Comparison of ENCODE assay signal across 32 mouse cellular contexts in genomic region chr14:106105980-106106379, GRCm38 (mm10). TPM values are rescaled to one million over a fixed set of nuclear protein-coding genes. Genes with fewer than 3 reads are reported as not detected.
DNase-seq lines count a peak whose midpoint lies in the region; ATAC-seq and TF ChIP-seq lines count a peak whose summit lies in the region.
"Had no signal": no experiment of that assay in that cellular context is flagged by ENCODE, and none has a peak within 500 bp of the region (broad histone marks: within the 10 kb centered on the region; RNA-seq: fewer than 3 reads in every experiment).

Gene Trim52, plus strand, starts transcription at chr14:106106198.

- no peak within 1 kb of the TSS for H3K9ac ChIP-seq in lung, embryonic 15.5 days
- H3K9ac ChIP-seq in ES-E14 (ENCODE audit: insufficient read depth, low read depth, low read length, poor library complexity, severe bottlenecking), result peak within 1 kb of the TSS; percentile 65
- H3K9ac ChIP-seq: forebrain, postnatal 0 days; midbrain, embryonic 13.5 days; neural tube, embryonic 12.5 days had no signal

- no peaks in the 10 kb centered on the region for H3K4me1 ChIP-seq in lung, embryonic 15.5 days
- no peaks in the 10 kb centered on the region for H3K4me1 ChIP-seq in ES-E14 (ENCODE audit: control insufficient read depth in 2 of 2, insufficient read depth in 2 of 2, low read length in 2 of 2, poor library complexity in 1 of 2)
- H3K4me1 ChIP-seq: limb, embryonic 10.5 days; midbrain, embryonic 13.5 days; neural tube, embryonic 12.5 days had no signal

- WGBS in lung, embryonic 15.5 days, result 93% methylated on average over 21 of the region's 21 CpGs

- no peak within 1 kb of the TSS for H3K4me3 ChIP-seq in gastrocnemius, adult 2 months
- H3K4me3 ChIP-seq in lung, embryonic 15.5 days, result no peak within 1 kb of the TSS
- peak within 1 kb of the TSS; percentile 65 to 75 for H3K4me3 ChIP-seq in ES-E14 (ENCODE audit: insufficient read depth in 1 of 2, low read depth in 1 of 2, low read length in 2 of 2, poor library complexity in 1 of 2, severe bottlenecking in 1 of 2)
- H3K4me3 ChIP-seq: limb, embryonic 10.5 days; midbrain, embryonic 13.5 days; neural tube, embryonic 12.5 days had no signal

- TF ChIP-seq CTCF in gastrocnemius, adult 2 months (IDR thresholded peaks at IDR 0.05), result no peak

- peak within 1 kb of the TSS; percentile 46; the same call in 1 of the 2 replicates for H3K27ac ChIP-seq in gastrocnemius, adult 2 months
- H3K27ac ChIP-seq in lung, embryonic 15.5 days, result no peak within 1 kb of the TSS
- H3K27ac ChIP-seq in ES-E14 (ENCODE audit: insufficient read depth, low read depth, low read length, poor library complexity, severe bottlenecking), result no peak within 1 kb of the TSS
- H3K27ac ChIP-seq: limb, embryonic 10.5 days; midbrain, embryonic 13.5 days; neural tube, embryonic 12.5 days had no signal

- intact Hi-C loops in gastrocnemius, adult 2 months (cut with DNase I), result no loop called here
- intact Hi-C loops in gastrocnemius, postnatal 36 days (cut with DNase I), result no loop called here
- intact Hi-C loops in left cerebral cortex, postnatal 10 days (cut with DNase I), result no loop called here

- no peaks in the 10 kb centered on the region for H3K27me3 ChIP-seq in lung, embryonic 15.5 days
- H3K27me3 ChIP-seq: CH12.LX; midbrain, embryonic 13.5 days; neural tube, embryonic 12.5 days had no signal

- 0 out of 2 replicates have a peak, but pooled peaks have one; percentile 23 for ATAC-seq in lung, embryonic 15.5 days (ENCODE audit: borderline replicate concordance, extremely low read depth, low FRiP score, low TSS enrichment)
- ATAC-seq: forebrain, postnatal 0 days; inflammation-experienced regulatory T-cells, adult 6 months; lung, postnatal 0 days had no signal

- H3K4me2 ChIP-seq in lung, embryonic 15.5 days, result no peak within 1 kb of the TSS
- H3K4me2 ChIP-seq: midbrain, embryonic 13.5 days; neural tube, embryonic 12.5 days had no signal

- H3K9me3 ChIP-seq in lung, embryonic 15.5 days, result no peaks in the 10 kb centered on the region
- no peaks in the 10 kb centered on the region for H3K9me3 ChIP-seq in ES-E14 (ENCODE audit: control insufficient read depth, insufficient read depth, low read depth, low read length)
- H3K9me3 ChIP-seq: midbrain, embryonic 13.5 days; neural tube, embryonic 12.5 days had no signal

- in situ Hi-C loops in ES-E14 (cut with MboI; ENCODE audit: low sequenced_read_pairs in 2 of 2, unreplicated experiment in 2 of 2), result no loop called here

- no peak for DNase-seq in gastrocnemius, adult 2 months
- DNase-seq in gastrocnemius, postnatal 36 days, result no peak
- no peak for DNase-seq in lung, postnatal 36 days
- peak; percentile 54 for DNase-seq in ES-E14 (ENCODE audit: low read depth, low spot score)
- DNase-seq in testis, postnatal 10 days (ENCODE audit: low spot score), result peak; percentile 44
- no peak for DNase-seq in left cerebral cortex, postnatal 10 days (ENCODE audit: extremely low spot score in 1 of 2, low spot score in 2 of 2)
- no peak for DNase-seq in thymus, postnatal 25 days
- DNase-seq: adrenal gland, adult 8-10 months; cerebellum, adult 8-10 months; cerebellum, postnatal 36 days; embryo, embryonic 11 days; forebrain, postnatal 0 days; gastrocnemius, postnatal 25 days; heart, postnatal 4 days; kidney, adult 18-20 months; kidney, postnatal 10 days; liver; right cerebral cortex, postnatal 14 days; thymus, postnatal 36 days had no signal

- no peaks in the 10 kb centered on the region for H3K36me3 ChIP-seq in lung, embryonic 15.5 days
- H3K36me3 ChIP-seq in ES-E14 (ENCODE audit: control insufficient read depth, insufficient read depth, low read length, poor library complexity, severe bottlenecking), result no peaks in the 10 kb centered on the region
- H3K36me3 ChIP-seq: midbrain, embryonic 13.5 days; neural tube, embryonic 12.5 days had no signal

TF ChIP-seq in ES-E14, 5 proteins besides CTCF, POLR2A, EP300 and RAD21:
- TF ChIP-seq HCFC1 (IDR thresholded peaks at IDR 0.05; ENCODE audit: borderline replicate concordance, insufficient read depth, low read length) (0 out of 2 replicates have a peak, but pooled peaks have one; percentile 67), ZNF384 (IDR thresholded peaks at IDR 0.05; ENCODE audit: low read depth, low read length) (no peak), CHD2 (IDR thresholded peaks at IDR 0.05; ENCODE audit: low read depth, low read length) (no peak), ZC3H11A (IDR thresholded peaks at IDR 0.05; ENCODE audit: borderline replicate concordance, low read depth, low read length) (no peak)

RNA-seq across cellular contexts. Expression of gene Trim52, which starts in this region (rescaled TPM):
- not detected for total RNA-seq in gastrocnemius, adult 2 months (2021)
- not detected for total RNA-seq in gastrocnemius, postnatal 36 days (2021)
- not detected in 2 replicates for polyA plus RNA-seq in lung, embryonic 15.5 days (2015; fragmentation: Nextera tagmentation; extraction: Ambion mirVana)
- 1.3 and 4.3 TPM in 2 replicates for total RNA-seq in ES-E14 (2012; rRNA removed)
- total RNA-seq in left cerebral cortex, postnatal 10 days (2021), result not detected
- total RNA-seq: adrenal gland, adult 8-10 months; CH12.LX; forebrain, postnatal 0 days; gastrocnemius, postnatal 25 days; heart, adult 8-10 months; heart, postnatal 4 days; layer of hippocampus, postnatal 10 days; left cerebral cortex, adult 8-10 months; megakaryocyte progenitor cell, adult 5-6 weeks had no signal
- polyA plus RNA-seq: embryonic facial prominence, embryonic 14.5 days; forebrain, postnatal 0 days; inflammation-experienced regulatory T-cells, adult 6 months; limb, embryonic 10.5 days; liver, embryonic 16.5 days; lung, postnatal 0 days; midbrain, embryonic 13.5 days; neural tube, embryonic 12.5 days had no signal

Comparison
In these comparisons a context has a peak if more than half of its experiments do, and no peak if none do; other contexts are left out.
1. Peak in ATAC-seq in lung, embryonic 15.5 days; RNA of the gene not detected or under 1 TPM.
2. DNase-seq: peak in ES-E14 (single experiment) and testis, postnatal 10 days (single experiment); none in gastrocnemius, adult 2 months (single experiment), gastrocnemius, postnatal 36 days (0 of 2), lung, postnatal 36 days (single experiment), left cerebral cortex, postnatal 10 days (0 of 2) and thymus, postnatal 25 days (single experiment).
3. H3K4me3 ChIP-seq: peak in ES-E14 (2 of 2); none in gastrocnemius, adult 2 months (single experiment) and lung, embryonic 15.5 days (single experiment).